Mouse (Mus musculus) lung, embryonic 14.5 days (tissue): ENCODE measurements around the gene Erbb2. TPM values are rescaled to one million over a fixed set of nuclear protein-coding genes. Genes with fewer than 3 reads are reported as not detected.

ENCODE experiments used
- ATAC-seq: fragments of 200-750 bp; cut with Nextera tagmentation; 2 replicates; pipeline ENCODE4 v1.8.0; 2017; ENCODE audit warnings: mild to moderate bottlenecking, moderate TSS enrichment, moderate library complexity; ENCODE audit not compliant: insufficient read depth
- DNase-seq: peaks from one replicate; pipeline ENCODE4 v3.0.0-alpha.2; 2015
- H3K27ac ChIP-seq: fragments of 300-500 bp; sonication (generic); 2 replicates; pipeline ENCODE4 v1.5.1; 2014; ENCODE audit warnings: low read depth, mild to moderate bottlenecking, moderate library complexity
- H3K27me3 ChIP-seq: fragments of 300-500 bp; sonication (generic); 2 replicates; pipeline ENCODE4 v1.6.1; 2014; ENCODE audit warnings: low read length, control low read depth; ENCODE audit not compliant: insufficient read depth
- H3K36me3 ChIP-seq: fragments of 300-500 bp; sonication (generic); 2 replicates; pipeline ENCODE4 v1.6.1; 2014; ENCODE audit warnings: control low read depth; ENCODE audit not compliant: insufficient read depth
- H3K4me1 ChIP-seq: fragments of 300-500 bp; sonication (generic); 2 replicates; pipeline ENCODE4 v1.6.1; 2014; ENCODE audit warnings: antibody characterized with exemption, control low read depth; ENCODE audit not compliant: insufficient read depth
- H3K4me2 ChIP-seq: fragments of 300-500 bp; sonication (generic); 2 replicates; pipeline ENCODE4 v1.6.1; 2014; ENCODE audit warnings: mild to moderate bottlenecking
- H3K4me3 ChIP-seq: fragments of 300-500 bp; sonication (generic); 2 replicates; pipeline ENCODE4 v1.5.1; 2014; ENCODE audit warnings: low read depth, low read length
- H3K9ac ChIP-seq: fragments of 300-500 bp; sonication (generic); 2 replicates; pipeline ENCODE4 v1.6.1; 2014
- H3K9me3 ChIP-seq: fragments of 300-500 bp; sonication (generic); 2 replicates; pipeline ENCODE4 v1.6.1; 2016; ENCODE audit warnings: low read depth, low read length, control low read depth
- CTCF ChIP-seq: IDR thresholded peaks from 2 replicates; pipeline ENCODE4 v1.5.1; 2016; ENCODE audit warnings: antibody characterized with exemption, low read depth
- WGBS: fragments of 180-500 bp; shearing (Covaris S2); extraction: QIAGEN DNeasy Blood & Tissue Kit; methylation state at CpG from one replicate; pipeline ENCODE4 v1.1.7; 2014; 5-methylcytosine and 5-hydroxymethylcytosine counted together
- polyA plus RNA-seq: library from polyadenylated mRNA; unstranded; fragments of >200 nt; fragmentation: Nextera tagmentation; extraction: Ambion mirVana; gene quantifications from 2 replicates; pipeline ENCODE4 v1.2.1, GENCODE M21; 2014

Erbb2 gene
- polyA plus RNA-seq, 1 experiment from 2014 or later: 46.5 TPM

- Histone ChIP-seq H3K27me3 (peaks cover 20% of the 10 kb centered on the region), H3K9ac (no peak overlapping the region; the same call in 1 of the 2 replicates), H3K36me3 (no peaks in the 10 kb centered on the region), H3K27ac (peak overlapping the region; percentile 69), H3K4me1 (peaks cover 24% of the 10 kb centered on the region), H3K9me3 (no peaks in the 10 kb centered on the region), H3K4me3 (no peak overlapping the region), H3K4me2 (no peak overlapping the region)
- ATAC-seq (peak; percentile 32; the same call in 1 of the 2 replicates), DNase-seq (peak; percentile 51)
- no peak for TF ChIP-seq CTCF
- WGBS: 16% methylated on average over 7 of the region's 8 CpGs
Observed at GRCm38 (mm10) chr11:98392034-98392433, 20.2 kb upstream of the Erbb2 start.

- Histone ChIP-seq H3K4me1 (peaks cover 24% of the 10 kb centered on the region), H3K27ac (peak overlapping the region; percentile 69), H3K4me3 (no peak overlapping the region), H3K36me3 (no peaks in the 10 kb centered on the region), H3K9ac (peak overlapping the region; percentile 8; the same call in 1 of the 2 replicates), H3K9me3 (no peaks in the 10 kb centered on the region), H3K27me3 (peaks cover 14% of the 10 kb centered on the region), H3K4me2 (0 out of 2 replicates have a peak overlapping the region, but pooled peaks have one; percentile 23)
- DNase-seq: no peak
- WGBS: 40% methylated on average over 4 of the region's 4 CpGs
- ATAC-seq: no peak
- no peak for TF ChIP-seq CTCF
Observed at GRCm38 (mm10) chr11:98392645-98393044, 19.6 kb upstream of the Erbb2 start.

GRCm38 (mm10) chr11:98393317-98393716 is 19.0 kb upstream of the Erbb2 start:
- peak; percentile 43; the same call in 1 of the 2 replicates for ATAC-seq
- Histone ChIP-seq H3K36me3 (no peaks in the 10 kb centered on the region), H3K27me3 (peaks cover 8% of the 10 kb centered on the region; the same call in 1 of the 2 replicates), H3K4me2 (peak overlapping the region; percentile 23; the same call in 1 of the 2 replicates), H3K4me1 (peaks cover 24% of the 10 kb centered on the region), H3K4me3 (no peak overlapping the region), H3K9me3 (no peaks in the 10 kb centered on the region), H3K27ac (peak overlapping the region; percentile 69), H3K9ac (no peak overlapping the region)
- DNase-seq: peak; percentile 73
- no peak for TF ChIP-seq CTCF
- 43% methylated on average over 6 of the region's 6 CpGs for WGBS

- H3K27me3 ChIP-seq: peaks cover 8% of the 10 kb centered on the region; the same call in 1 of the 2 replicates
- WGBS: 15% methylated on average over 6 of the region's 6 CpGs
- no peak overlapping the region for H3K9ac ChIP-seq
- no peaks in the 10 kb centered on the region for H3K9me3 ChIP-seq
- ATAC-seq (no peak), DNase-seq (no peak)
- no peak for TF ChIP-seq CTCF
- H3K4me3 ChIP-seq: no peak overlapping the region
- no peak overlapping the region for H3K4me2 ChIP-seq
- peak overlapping the region; percentile 62; the same call in 1 of the 2 replicates for H3K27ac ChIP-seq
- peaks cover 24% of the 10 kb centered on the region for H3K4me1 ChIP-seq
- H3K36me3 ChIP-seq: no peaks in the 10 kb centered on the region
Observed at GRCm38 (mm10) chr11:98394301-98394700, 18.0 kb upstream of the Erbb2 start.

GRCm38 (mm10) chr11:98395041-98395440 is 17.2 kb upstream of the Erbb2 start:
- ATAC-seq: no peak
- Histone ChIP-seq H3K4me3 (no peak overlapping the region), H3K27me3 (peaks cover 6% of the 10 kb centered on the region; the same call in 1 of the 2 replicates), H3K27ac (peak overlapping the region; percentile 83), H3K4me1 (peaks cover 24% of the 10 kb centered on the region), H3K4me2 (no peak overlapping the region), H3K9ac (peak overlapping the region; percentile 20; the same call in 1 of the 2 replicates), H3K36me3 (no peaks in the 10 kb centered on the region), H3K9me3 (no peaks in the 10 kb centered on the region)
- 46% methylated on average over 4 of the region's 4 CpGs for WGBS
- DNase-seq: no peak
- no peak for TF ChIP-seq CTCF

- WGBS: 92% methylated on average over 7 of the region's 7 CpGs
- Histone ChIP-seq H3K36me3 (no peaks in the 10 kb centered on the region), H3K4me1 (peaks cover 26% of the 10 kb centered on the region), H3K27me3 (no peaks in the 10 kb centered on the region), H3K4me2 (no peak overlapping the region), H3K9ac (no peak overlapping the region), H3K9me3 (no peaks in the 10 kb centered on the region), H3K27ac (no peak overlapping the region), H3K4me3 (no peak overlapping the region)
- TF ChIP-seq CTCF: no peak
- DNase-seq (no peak), ATAC-seq (no peak)
Observed at GRCm38 (mm10) chr11:98397946-98398345, 14.3 kb upstream of the Erbb2 start.

GRCm38 (mm10) chr11:98400161-98400726 is 12.0 kb upstream of the Erbb2 start, which contains the start of gene Pgap3:
Pgap3 (minus strand) TSS chr11:98400490.
- TF ChIP-seq CTCF: no peak
- H3K9ac ChIP-seq: peak within 1 kb of the TSS; percentile 65
- H3K36me3 ChIP-seq: no peaks in the 10 kb centered on the region
- no peaks in the 10 kb centered on the region for H3K27me3 ChIP-seq
- ATAC-seq (peak; percentile 89), DNase-seq (peak; percentile 95)
- H3K4me3 ChIP-seq: peak within 1 kb of the TSS; percentile 58
- peak within 1 kb of the TSS; percentile 97 for H3K27ac ChIP-seq
- H3K4me2 ChIP-seq: peak within 1 kb of the TSS; percentile 56
- H3K4me1 ChIP-seq: peaks cover 7% of the 10 kb centered on the region; the same call in 1 of the 2 replicates
- under 1% methylated on average over 40 of the region's 40 CpGs for WGBS
- H3K9me3 ChIP-seq: no peaks in the 10 kb centered on the region
